Mouse (Mus musculus): ENCODE measurements around the gene Ubxn10.

- TF ChIP-seq GATA1 (IDR thresholded peaks at IDR 0.05; ENCODE audit: borderline replicate concordance, low read length) (no peak), FLI1 (IDR thresholded peaks at IDR 0.05; ENCODE audit: low read length) (no peak)
Measured at GRCm38 (mm10) chr4:138734863-138735262, 2.1 kb downstream of the Ubxn10 start.
